Mouse (Mus musculus): Measurements from ENCODE around the gene Rgs3. TPM values are rescaled to one million over a fixed set of nuclear protein-coding genes. Genes with fewer than 3 reads are reported as not detected.

Gene Rgs3
- total RNA-seq, 2 experiments from 2014 or later: 7.5 to 9.5 TPM

DNA sequence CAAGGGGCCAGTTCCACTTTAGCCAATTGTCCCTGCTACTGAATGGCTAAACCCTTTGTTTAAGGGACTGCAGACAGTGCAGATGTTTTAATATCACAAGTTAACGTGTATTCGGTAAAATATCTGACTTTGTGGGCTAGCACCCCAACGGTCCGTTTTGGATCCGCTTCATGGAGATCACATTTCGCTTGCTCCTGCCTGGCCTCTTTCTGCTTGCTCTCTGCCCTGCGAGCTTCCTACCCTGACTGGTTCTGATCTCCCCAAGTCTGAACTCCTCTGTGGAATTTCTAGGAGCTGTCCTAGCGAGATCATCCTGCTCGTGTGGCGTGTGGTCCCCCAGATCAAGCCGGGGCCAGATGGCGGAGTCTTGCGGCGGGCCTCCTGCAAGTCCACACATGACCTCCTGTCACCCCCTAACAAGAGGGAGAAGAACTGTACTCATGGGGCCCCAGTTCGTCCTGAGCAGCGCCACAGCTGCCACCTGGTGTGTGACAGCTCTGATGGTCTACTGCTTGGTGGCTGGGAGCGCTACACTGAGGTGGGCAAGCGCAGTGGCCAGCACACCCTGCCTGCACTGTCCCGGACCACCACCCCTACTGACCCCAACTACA, 65.9 kb downstream of the Rgs3 start:
- DNase-seq: no peak
- intact Hi-C loops (cut with DNase I): no loop called here

GRCm38 (mm10) chr4:62626228-62627026, 66.8 kb downstream of the Rgs3 start:
- intact Hi-C loops (cut with DNase I): no loop called here
- DNase-seq: no peak

DNA sequence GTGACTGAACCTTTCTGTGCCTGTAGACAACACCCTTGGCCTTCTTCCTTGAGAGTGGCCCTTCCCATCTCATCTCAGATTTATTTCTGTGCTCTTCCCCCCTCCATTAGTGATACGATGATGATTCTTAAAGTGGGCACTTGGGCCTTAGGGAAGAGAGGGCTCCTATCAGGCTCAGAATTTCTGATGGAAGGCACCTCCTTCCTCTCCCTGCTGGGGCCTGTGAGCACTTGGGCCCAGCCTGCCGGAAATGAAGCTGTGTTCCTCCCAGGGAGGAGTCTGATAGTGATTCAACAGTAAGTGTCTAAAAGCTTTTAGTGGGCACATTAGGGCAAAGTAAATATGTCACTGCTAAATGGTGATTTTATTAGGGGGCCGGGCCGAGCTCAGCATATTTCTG, 67.7 kb downstream of the Rgs3 start:
- no peak for DNase-seq
- intact Hi-C loops (cut with DNase I): no loop called here

GRCm38 (mm10) chr4:62628547-62628946, 68.9 kb downstream of the Rgs3 start:
- intact Hi-C loops (cut with DNase I): no loop called here
- no peak for DNase-seq

GRCm38 (mm10) chr4:62629461-62629860, 69.8 kb downstream of the Rgs3 start:
- DNase-seq: no peak
- intact Hi-C loops (cut with DNase I): no loop called here

GRCm38 (mm10) chr4:62629905-62630304, 70.3 kb downstream of the Rgs3 start:
- no peak for DNase-seq
- intact Hi-C loops (cut with DNase I): no loop called here

DNA sequence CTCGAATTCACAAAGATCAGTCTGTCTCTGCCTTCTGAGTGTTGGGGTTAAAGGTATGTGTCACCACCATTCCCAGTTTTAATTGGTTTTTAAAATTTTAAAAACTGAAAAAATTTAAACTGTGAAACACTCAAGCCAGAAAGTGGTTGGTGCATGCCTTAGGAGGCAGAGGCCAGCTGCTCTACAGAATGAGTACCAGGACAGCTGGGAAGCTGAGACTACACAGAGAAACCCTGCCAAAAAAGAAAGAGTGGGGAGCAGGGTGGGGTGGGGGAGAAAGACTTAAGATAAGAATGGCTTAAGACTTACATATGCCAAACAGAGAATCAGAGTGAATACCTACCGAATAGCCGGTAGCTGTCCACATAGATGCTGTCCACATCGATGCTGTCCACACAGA, 73.6 kb downstream of the Rgs3 start:
- DNase-seq: no peak
- intact Hi-C loops (cut with DNase I): no loop called here

DNA sequence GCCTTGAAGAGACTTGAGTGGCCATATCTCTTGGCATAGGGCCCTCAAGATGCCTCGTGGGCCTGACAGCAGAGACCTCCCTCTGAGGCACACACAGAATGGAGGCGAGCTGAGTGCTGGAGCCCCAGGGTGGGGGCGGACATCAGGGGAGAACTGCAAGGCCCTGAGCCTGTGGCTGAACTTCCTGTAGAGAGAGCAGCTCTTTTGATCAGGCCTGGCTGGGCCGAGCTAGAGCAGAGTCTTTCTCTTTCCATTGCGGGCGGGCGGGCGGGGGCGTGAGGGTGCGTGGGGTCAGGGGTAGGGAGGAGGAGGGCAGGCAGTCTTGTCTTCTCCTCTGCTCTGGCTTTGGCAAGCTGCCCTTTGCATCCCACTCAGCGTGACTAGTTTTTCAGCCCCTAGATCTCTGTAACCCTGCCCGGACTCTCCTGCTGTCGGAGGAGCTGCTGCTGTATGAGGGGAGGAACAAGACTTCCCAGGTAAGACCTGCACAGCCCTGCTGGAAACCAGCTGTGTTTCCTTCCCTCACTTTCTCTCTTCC, 74.5 kb downstream of the Rgs3 start:
- intact Hi-C loops (cut with DNase I): no loop called here
- no peak for DNase-seq

DNA sequence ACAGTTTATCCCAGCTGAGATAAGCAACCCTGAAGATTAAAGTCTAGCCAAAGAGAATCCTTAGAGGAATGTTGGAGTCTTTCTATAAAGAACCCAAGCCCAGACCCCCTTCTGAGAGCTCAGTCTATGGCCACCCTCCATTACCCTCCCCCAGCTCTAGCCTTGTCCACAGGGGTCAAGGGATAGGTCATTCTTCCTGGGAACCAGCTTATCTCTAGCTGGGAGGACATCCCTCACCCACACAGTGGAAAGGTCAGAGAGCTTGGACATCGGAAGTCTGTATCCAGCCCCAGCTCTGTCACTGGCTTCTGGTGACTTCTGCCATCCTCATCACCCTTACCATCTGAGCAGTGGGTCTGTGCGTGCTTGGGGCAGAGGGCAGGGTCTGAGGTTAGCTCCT, 75.2 kb downstream of the Rgs3 start:
- intact Hi-C loops (cut with DNase I): no loop called here

DNA sequence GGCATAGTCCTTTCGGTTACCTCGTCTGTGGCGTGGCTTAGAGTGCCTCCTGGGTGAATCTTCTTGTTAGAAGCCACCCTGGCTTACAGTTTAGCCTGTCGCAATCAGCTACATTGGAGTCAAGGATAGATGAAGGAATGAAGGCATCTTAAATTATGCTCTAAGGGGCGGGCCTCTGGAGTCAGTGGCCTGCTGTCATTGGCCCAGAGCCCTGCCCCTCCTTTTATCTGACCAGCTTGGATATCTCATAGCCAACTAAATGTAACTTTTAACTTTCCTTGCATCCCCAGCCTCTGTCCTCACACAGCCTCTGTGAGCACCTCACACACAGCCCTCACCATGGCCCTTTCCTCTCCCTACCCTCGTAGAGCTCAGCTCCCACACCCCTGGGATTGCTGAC, 76.4 kb downstream of the Rgs3 start:
- intact Hi-C loops (cut with DNase I): no loop called here
- no peak for DNase-seq

More for the DNA sequence above, 75.2 kb downstream of the Rgs3 start:
- no peak for DNase-seq

DNA sequence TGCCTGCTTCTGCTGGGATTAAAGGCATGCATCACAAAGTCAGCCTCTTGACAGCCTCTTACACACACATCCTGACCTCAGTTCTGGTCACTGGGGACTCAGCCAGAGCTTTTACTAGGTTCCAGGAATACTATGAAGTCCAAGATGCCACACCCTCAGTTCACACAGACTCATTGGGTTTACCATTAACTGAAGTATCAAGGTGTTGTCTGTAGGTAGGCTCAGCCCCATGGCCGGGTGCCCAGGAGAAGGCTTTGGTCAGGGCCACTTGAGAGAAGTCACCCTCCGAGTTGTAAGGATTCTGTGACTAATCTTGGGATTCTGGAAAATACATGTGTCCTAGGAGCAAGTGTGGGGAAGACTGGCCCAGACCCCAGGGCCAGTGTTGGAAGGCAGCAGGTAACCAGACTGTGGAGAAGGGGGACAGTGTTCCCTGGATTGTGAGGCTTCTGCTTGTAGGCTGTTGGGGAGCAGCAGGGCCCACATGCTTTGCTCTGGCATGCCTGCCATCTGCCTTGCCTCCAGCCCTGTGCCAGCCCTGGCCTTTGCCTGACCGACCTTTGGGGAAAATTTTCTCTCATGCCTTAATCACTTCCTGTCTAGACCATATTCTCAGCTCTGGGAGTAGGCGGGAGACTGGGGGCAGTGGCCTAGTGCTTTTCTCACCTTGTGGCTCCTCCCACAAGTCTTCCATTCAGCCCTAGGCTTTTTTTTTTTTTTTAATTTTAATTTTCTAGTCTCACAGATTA, 78.4 kb downstream of the Rgs3 start:
- no peak for DNase-seq
- intact Hi-C loops (cut with DNase I): no loop called here

GRCm38 (mm10) chr4:62640496-62641229, 81.0 kb downstream of the Rgs3 start:
- no peak for DNase-seq
- intact Hi-C loops (cut with DNase I): no loop called here

DNA sequence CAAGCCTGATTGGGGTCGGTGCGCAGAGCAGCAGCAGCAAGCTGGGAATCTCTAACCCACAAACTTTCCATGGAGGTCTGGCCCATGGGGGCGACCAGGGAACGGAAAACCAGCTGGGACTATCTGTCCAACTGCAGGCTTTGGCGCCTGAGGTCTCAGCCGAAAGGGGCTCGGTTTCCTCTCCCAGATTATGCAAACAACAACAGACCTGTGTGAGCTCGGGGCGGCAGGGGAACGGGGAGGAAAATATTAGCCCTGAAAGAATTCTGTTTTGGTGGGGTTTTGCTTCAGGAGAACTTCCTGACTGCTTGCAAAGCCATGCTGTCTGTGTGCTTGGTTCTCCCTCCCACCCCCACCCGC, 81.6 kb downstream of the Rgs3 start:
- intact Hi-C loops (cut with DNase I): no loop called here
- no peak for DNase-seq

GRCm38 (mm10) chr4:62641656-62642055, 82.0 kb downstream of the Rgs3 start:
- intact Hi-C loops (cut with DNase I): no loop called here
- DNase-seq: no peak

GRCm38 (mm10) chr4:62643401-62643800, 83.8 kb downstream of the Rgs3 start:
- intact Hi-C loops (cut with DNase I): no loop called here
- DNase-seq: no peak

DNA sequence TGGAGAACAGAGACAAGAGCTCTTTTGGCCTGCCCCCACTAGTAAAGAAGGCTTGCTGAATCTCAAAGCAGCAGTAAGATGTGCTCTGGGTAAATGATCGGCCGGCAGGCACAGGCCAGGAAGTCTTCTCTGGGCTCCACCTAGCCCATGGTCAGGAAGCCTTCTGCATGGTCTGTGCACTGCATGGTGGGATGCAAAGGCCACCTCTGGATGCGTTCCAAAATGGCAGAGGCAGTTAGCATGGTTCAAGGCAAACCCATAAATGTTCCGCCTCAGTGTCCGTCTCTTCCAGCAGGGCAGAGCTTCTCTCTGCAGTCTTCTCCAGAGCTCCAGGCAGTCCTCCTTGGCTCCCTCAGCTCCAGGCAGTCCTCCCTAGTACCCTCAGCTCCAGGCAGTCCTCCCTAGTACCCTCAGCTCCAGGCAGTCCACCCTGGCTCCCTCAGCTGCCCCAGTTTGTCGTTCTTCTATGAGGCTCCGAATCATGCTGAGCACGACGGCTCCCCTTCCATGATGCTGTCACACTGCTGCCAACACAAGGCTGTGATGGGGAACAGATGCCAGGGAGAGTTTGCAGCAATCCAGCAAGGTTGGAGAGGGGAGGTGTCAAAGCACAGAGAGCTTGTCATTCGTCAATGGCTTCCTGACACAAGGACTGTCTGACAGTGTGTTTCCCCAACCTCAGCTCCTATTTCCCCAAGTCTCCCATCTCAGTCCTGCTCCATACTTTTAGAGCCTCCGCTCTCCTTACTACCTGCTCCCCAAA, 84.6 kb downstream of the Rgs3 start:
- no peak for DNase-seq
- intact Hi-C loops (cut with DNase I): no loop called here

GRCm38 (mm10) chr4:62646556-62647248, 87.1 kb downstream of the Rgs3 start:
- intact Hi-C loops (cut with DNase I): no loop called here
- no peak for DNase-seq

GRCm38 (mm10) chr4:62648848-62649247, 89.2 kb downstream of the Rgs3 start:
- intact Hi-C loops (cut with DNase I): no loop called here
- DNase-seq: no peak

DNA sequence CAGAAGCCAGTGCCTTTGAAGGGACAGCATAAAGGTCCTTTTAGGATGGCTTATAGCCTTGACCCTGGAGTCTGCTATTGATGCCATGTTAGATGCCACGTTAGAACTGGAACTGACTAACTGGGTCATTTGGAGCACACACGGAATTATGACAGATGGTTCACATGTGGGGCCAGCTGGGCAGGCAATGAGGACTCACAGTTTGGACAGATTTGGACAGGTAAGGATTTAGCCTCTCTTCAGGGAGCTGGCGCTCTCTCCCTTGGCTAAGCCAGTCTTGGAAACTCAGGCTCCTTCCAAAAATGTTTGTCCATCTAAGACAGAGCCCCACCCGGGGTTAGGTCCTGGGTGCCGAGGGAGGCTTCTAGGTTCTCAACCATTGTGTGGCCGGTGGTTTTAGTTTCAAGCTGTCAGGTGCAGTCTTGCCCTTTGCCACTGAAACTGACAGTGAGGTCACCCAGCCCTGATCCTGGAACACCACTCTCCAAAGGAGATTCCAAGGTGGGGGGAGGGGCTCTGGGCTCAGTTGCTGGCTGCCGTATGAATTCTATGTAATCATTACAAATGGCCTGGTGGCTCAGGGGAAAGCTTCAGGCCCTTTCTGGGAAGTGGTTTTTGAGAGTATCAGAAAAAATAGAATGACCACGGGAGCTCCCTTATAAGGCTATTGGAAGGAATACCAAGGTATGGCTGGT, 90.0 kb downstream of the Rgs3 start:
- no peak for DNase-seq

More for the DNA sequence above, 90.0 kb downstream of the Rgs3 start:
- intact Hi-C loops (cut with DNase I): no loop called here
